Mouse (Mus musculus) ES-E14 (cell line): ENCODE data around the gene Epha5. TPM values are rescaled to one million over a fixed set of nuclear protein-coding genes. Genes with fewer than 3 reads are reported as not detected.

Source experiments
- DNase-seq: peaks from one replicate; pipeline ENCODE4 v3.0.0-alpha.2; 2013; ENCODE audit warnings: low read depth, low spot score
- H3K27ac ChIP-seq: 2 replicates; pipeline ENCODE4 v1.5.1; 2012; ENCODE audit warnings: low read depth, mild to moderate bottlenecking, low read length, moderate library complexity, mixed read lengths; ENCODE audit not compliant: poor library complexity, insufficient read depth, severe bottlenecking
- H3K36me3 ChIP-seq: 2 replicates; pipeline ENCODE4 v1.6.1; 2012; ENCODE audit warnings: mild to moderate bottlenecking, low read length, moderate library complexity, mixed read lengths; ENCODE audit not compliant: control insufficient read depth, poor library complexity, insufficient read depth, severe bottlenecking
- H3K4me1 ChIP-seq, 2 experiments: fragments of 150-350 bp in 1 of 2; sonication (generic) in 1 of 2; 2 replicates each; pipeline ENCODE4 v1.6.1; 2012; ENCODE audit warnings: low read length in 2 of 2, mild to moderate bottlenecking in 1 of 2, mixed read lengths in 1 of 2; ENCODE audit not compliant: control insufficient read depth in 2 of 2, insufficient read depth in 2 of 2, poor library complexity in 1 of 2
- H3K4me3 ChIP-seq, 2 experiments: fragments of 150-350 bp in 1 of 2; sonication (generic) in 1 of 2; 2 replicates each; pipeline ENCODE4 v1.5.1; 2012; ENCODE audit warnings: low read length in 2 of 2, low read depth in 1 of 2, mild to moderate bottlenecking in 1 of 2, mixed read lengths in 1 of 2; ENCODE audit not compliant: insufficient read depth in 1 of 2, poor library complexity in 1 of 2, severe bottlenecking in 1 of 2
- H3K9ac ChIP-seq: 2 replicates; pipeline ENCODE4 v1.6.1; 2012; ENCODE audit warnings: low read depth, mild to moderate bottlenecking, low read length, mixed read lengths; ENCODE audit not compliant: poor library complexity, insufficient read depth, severe bottlenecking
- H3K9me3 ChIP-seq: fragments of 150-350 bp; sonication (generic); 2 replicates; pipeline ENCODE4 v1.6.1; 2012; ENCODE audit warnings: low read depth, mild to moderate bottlenecking, low read length; ENCODE audit not compliant: control insufficient read depth, insufficient read depth
- CHD2 ChIP-seq: IDR thresholded peaks from 2 replicates; pipeline ENCODE4 v1.6.1; 2014; ENCODE audit warnings: mild to moderate bottlenecking, low read depth, low read length, inconsistent platforms
- HCFC1 ChIP-seq: IDR thresholded peaks from 2 replicates; pipeline ENCODE4 v1.6.1; 2012; ENCODE audit warnings: low read length, inconsistent platforms, borderline replicate concordance; ENCODE audit not compliant: insufficient read depth
- MAFK ChIP-seq: IDR thresholded peaks from 2 replicates; pipeline ENCODE4 v1.6.1; 2014; ENCODE audit warnings: mild to moderate bottlenecking, low read depth, low read length, inconsistent platforms; ENCODE audit not compliant: insufficient read depth
- ZC3H11A ChIP-seq: IDR thresholded peaks from 2 replicates; pipeline ENCODE4 v1.6.1; 2012; ENCODE audit warnings: low read depth, mild to moderate bottlenecking, inconsistent platforms, low read length, borderline replicate concordance
- ZNF384 ChIP-seq: IDR thresholded peaks from 2 replicates; pipeline ENCODE4 v1.6.1; 2012; ENCODE audit warnings: low read depth, low read length, inconsistent platforms
- in situ Hi-C, 2 experiments: fragments of 600-800 bp; cut with MboI; formaldehyde crosslinking; loops; one replicate each; pipeline ENCODE4 v1.15.1; 2025; ENCODE audit warnings: low sequenced_read_pairs in 2 of 2, inconsistent platforms in 1 of 2; ENCODE audit not compliant: unreplicated experiment in 2 of 2
- total RNA-seq: library from RNA; depleted of rRNA; stranded (reverse); fragments of 300-350 nt; gene quantifications from 2 replicates; pipeline ENCODE4 v1.2.3, GENCODE M21; 2012

Gene Epha5
- total RNA-seq, 1 experiment: 0.13 TPM

DNA sequence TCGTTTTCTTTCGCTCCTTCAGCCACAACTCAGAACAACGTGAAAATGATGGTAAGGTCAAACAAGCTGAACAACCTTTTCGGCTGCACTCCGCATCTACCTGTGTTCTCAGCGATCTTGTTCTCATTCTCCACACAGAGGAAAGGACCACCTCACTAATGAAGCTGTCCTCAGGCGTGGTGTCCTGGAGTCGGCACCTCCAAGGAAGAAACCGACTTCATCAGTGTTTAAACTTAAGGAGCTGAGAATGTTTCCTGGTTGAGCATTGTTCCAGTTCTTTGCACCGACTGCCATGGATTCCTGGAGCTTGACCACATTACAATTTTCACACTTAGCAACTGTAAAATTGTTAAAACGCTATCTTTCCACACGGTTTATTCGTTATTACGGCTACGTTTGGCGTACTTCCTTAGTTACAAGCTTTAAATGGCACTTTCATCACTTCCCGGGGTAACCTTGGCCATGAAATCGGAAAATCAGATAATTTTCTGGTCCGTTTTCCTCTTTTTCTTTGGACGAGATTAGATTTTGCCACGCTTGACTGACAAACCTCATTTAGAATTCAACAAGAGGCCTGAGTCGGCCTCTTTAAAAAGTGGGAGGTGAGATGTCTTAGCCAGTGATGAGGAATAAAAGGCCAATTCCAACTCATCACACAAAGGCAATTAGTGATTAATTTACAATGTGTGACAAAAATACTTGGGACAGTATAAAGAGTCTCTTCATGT, 135.7 kb downstream of the Epha5 start:
- Histone ChIP-seq H3K9ac (no peak overlapping the region), H3K9me3 (no peaks in the 10 kb centered on the region), H3K4me1 (no peaks in the 10 kb centered on the region), H3K4me3 (no peak overlapping the region), H3K36me3 (no peaks in the 10 kb centered on the region), H3K27ac (no peak overlapping the region)
- DNase-seq: no peak
- in situ Hi-C loops: no loop called here
- no peak for TF ChIP-seq HCFC1

- no peak for DNase-seq
- in situ Hi-C loops: no loop called here
- Histone ChIP-seq H3K27ac (no peak overlapping the region), H3K36me3 (no peaks in the 10 kb centered on the region), H3K9me3 (no peaks in the 10 kb centered on the region), H3K4me1 (no peaks in the 10 kb centered on the region), H3K9ac (no peak overlapping the region), H3K4me3 (no peak overlapping the region)
- no peak for TF ChIP-seq MAFK
- no peak for TF ChIP-seq CHD2
- TF ChIP-seq HCFC1: no peak
- no peak for TF ChIP-seq ZC3H11A
- no peak for TF ChIP-seq ZNF384
Observed at GRCm38 (mm10) chr5:84276996-84277395, 140.2 kb downstream of the Epha5 start.

GRCm38 (mm10) chr5:84265407-84265806, 151.8 kb downstream of the Epha5 start:
- no peak overlapping the region for H3K4me3 ChIP-seq
- TF ChIP-seq ZNF384: no peak
- TF ChIP-seq CHD2: no peak
- no peak for TF ChIP-seq HCFC1
- TF ChIP-seq ZC3H11A: no peak
- no peak for TF ChIP-seq MAFK
- H3K27ac ChIP-seq: no peak overlapping the region
- DNase-seq: no peak
- H3K9ac ChIP-seq: no peak overlapping the region
- H3K36me3 ChIP-seq: no peaks in the 10 kb centered on the region
- H3K9me3 ChIP-seq: no peaks in the 10 kb centered on the region
- H3K4me1 ChIP-seq: no peaks in the 10 kb centered on the region
- in situ Hi-C loops: no loop called here

DNA sequence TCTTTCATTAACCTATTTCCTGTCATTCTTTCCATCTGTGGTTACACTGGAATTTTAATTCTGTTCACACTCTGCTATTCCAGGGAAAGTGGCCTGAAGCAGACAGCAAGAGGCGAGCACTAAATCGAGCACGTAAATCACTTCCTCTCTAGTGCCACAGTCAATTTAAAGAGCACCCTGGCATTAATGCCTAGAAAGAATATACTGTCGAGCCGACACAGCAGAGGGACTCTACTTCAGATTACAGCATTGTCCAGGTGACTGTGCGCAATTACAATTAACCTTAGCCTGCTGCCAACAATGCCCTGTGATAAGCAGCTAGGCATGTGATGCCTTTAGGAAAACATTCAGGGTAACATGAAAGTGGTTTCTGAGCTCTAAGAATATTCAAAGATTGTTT, 153.2 kb downstream of the Epha5 start:
- H3K27ac ChIP-seq: no peak overlapping the region
- H3K36me3 ChIP-seq: no peaks in the 10 kb centered on the region
- no peak overlapping the region for H3K9ac ChIP-seq
- H3K4me3 ChIP-seq: no peak overlapping the region
- in situ Hi-C loops: no loop called here
- TF ChIP-seq CHD2: no peak
- no peak for TF ChIP-seq HCFC1
- no peak for TF ChIP-seq ZNF384
- no peak for TF ChIP-seq ZC3H11A
- TF ChIP-seq MAFK: no peak
- H3K9me3 ChIP-seq: no peaks in the 10 kb centered on the region
- no peak for DNase-seq
- H3K4me1 ChIP-seq: no peaks in the 10 kb centered on the region

DNA sequence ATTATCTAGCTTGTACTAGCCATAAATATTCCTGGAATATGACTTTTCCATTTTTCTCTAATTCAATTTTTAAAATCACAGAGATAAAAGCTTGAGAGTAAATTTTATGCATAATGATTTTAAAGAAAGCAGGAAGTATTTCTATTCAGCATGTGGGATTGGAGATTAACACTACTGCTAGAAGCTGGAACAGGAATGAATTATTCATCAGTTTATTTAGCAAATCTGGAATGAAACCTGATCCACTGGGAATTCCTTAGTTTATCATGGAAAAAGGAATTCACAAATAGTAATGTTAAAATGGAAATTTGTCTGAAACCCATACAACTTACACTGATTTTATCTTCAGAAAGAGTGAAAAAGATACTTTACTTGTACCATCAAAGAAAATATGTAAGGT, 187.2 kb downstream of the Epha5 start:
- Histone ChIP-seq H3K9ac (no peak overlapping the region), H3K4me3 (no peak overlapping the region), H3K27ac (no peak overlapping the region), H3K9me3 (no peaks in the 10 kb centered on the region), H3K36me3 (no peaks in the 10 kb centered on the region), H3K4me1 (no peaks in the 10 kb centered on the region)
- in situ Hi-C loops: no loop called here
- TF ChIP-seq MAFK: no peak
- no peak for TF ChIP-seq ZNF384
- no peak for TF ChIP-seq CHD2
- no peak for TF ChIP-seq HCFC1
- DNase-seq: no peak
